Mouse (Mus musculus) CH12.LX (cell line): ENCODE measurements around the gene Axdnd1.

Source experiments
- CTCF ChIP-seq, 2 experiments: IDR thresholded peaks in 1 of 2; conservative IDR thresholded peaks in 1 of 2; 2 replicates each; pipeline ENCODE4 v1.5.1; 2011 to 2012; ENCODE audit warnings: low read depth in 2 of 2, low read length in 2 of 2, improper control_type of control experiment in 1 of 2, inconsistent platforms in 1 of 2, mild to moderate bottlenecking in 1 of 2, moderate library complexity in 1 of 2
- RAD21 ChIP-seq: IDR thresholded peaks from 2 replicates; pipeline ENCODE4 v1.6.1; 2011; ENCODE audit warnings: low read depth, mild to moderate bottlenecking, low read length, improper control_type of control experiment, moderate library complexity

DNA sequence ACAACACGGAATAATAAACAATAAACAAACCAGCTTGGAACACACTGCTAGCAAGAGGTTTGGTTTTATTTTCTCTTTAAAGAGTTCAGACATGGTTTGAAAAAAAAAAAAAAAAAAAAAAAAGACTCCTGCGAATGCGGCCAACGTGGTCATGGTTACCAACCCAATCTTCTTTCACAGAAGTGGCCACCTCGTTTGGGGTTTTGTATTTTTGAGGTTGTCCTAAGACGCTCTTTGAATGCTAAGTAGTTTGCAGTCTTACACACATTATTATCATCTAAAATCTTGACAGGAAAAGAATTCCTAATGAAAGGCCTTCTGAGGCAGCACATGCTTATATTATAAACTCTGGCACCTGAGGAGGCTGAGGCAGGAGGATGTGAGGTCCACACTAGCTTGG lies 7.5 kb upstream of the Axdnd1 start:
- TF ChIP-seq CTCF (conservative IDR thresholded peaks at IDR 0.05 in 1 of 2, IDR thresholded peaks at IDR 0.05 in 1 of 2; ENCODE audit: low read depth in 2 of 2, low read length in 2 of 2) (no peak), RAD21 (no peak)
